In genomic region chr7:141440613-141441012, GRCm38 (mm10) we compare ENCODE assay signal across 1 mouse cellular context.
A peak's percentile ranks its signal among the peaks of the same experiment; 100 is the strongest.
TF ChIP-seq lines count a peak whose summit lies in the region.

No protein-coding gene starts in this region.

TF ChIP-seq in MEL, 35 proteins besides CTCF, POLR2A, EP300 and RAD21 (continued from another document):
- TF ChIP-seq E2F4 (IDR thresholded peaks at IDR 0.05; ENCODE audit: borderline replicate concordance, low read depth, low read length) (no peak), SMC3 (IDR thresholded peaks at IDR 0.05; ENCODE audit: low read depth, low read length) (peak; percentile 70), TCF12 (IDR thresholded peaks at IDR 0.05; ENCODE audit: low read depth, low read length) (no peak), MAFK (IDR thresholded peaks at IDR 0.05; ENCODE audit: borderline replicate concordance, low read depth, low read length) (no peak), USF1 (IDR thresholded peaks at IDR 0.05; ENCODE audit: low read depth, low read length) (no peak), UBTF (IDR thresholded peaks at IDR 0.05; ENCODE audit: borderline replicate concordance, insufficient read depth, low read depth, low read length) (no peak), SIN3A (IDR thresholded peaks at IDR 0.05; ENCODE audit: low read length) (0 out of 2 replicates have a peak, but pooled peaks have one; percentile 28), MAX (IDR thresholded peaks at IDR 0.05; ENCODE audit: low read length) (no peak), ELF1 (IDR thresholded peaks at IDR 0.05; ENCODE audit: low read depth, low read length) (0 out of 2 replicates have a peak, but pooled peaks have one; percentile 27), KAT2A (conservative IDR thresholded peaks at IDR 0.05; ENCODE audit: low read depth, low read length) (no peak), ZKSCAN1 (IDR thresholded peaks at IDR 0.05; ENCODE audit: low read depth, low read length) (no peak), GABPA (IDR thresholded peaks at IDR 0.05; ENCODE audit: low read depth, low read length) (no peak)
TF ChIP-seq in MEL: peak in this region for 4.
